Mouse (Mus musculus) splenic B cell, adult 2 months (primary cell): ENCODE results near the gene Zfp536.
"Not testable (repeated sequence)": the region's sequence is repeated elsewhere in the genome, so short reads cannot be mapped to it uniquely, and the experiment has no call there.

Experiments
- DNase-seq: peaks from one replicate; pipeline ENCODE4 v3.0.0-alpha.2; 2011; ENCODE audit warnings: low read depth, low spot score
- H3K27me3 ChIP-seq: 2 replicates; pipeline ENCODE4 v1.6.1; 2012; ENCODE audit warnings: mild to moderate bottlenecking, low read length, moderate library complexity, mixed read lengths; ENCODE audit not compliant: control insufficient read depth, poor library complexity, insufficient read depth, severe bottlenecking
- H3K36me3 ChIP-seq: 2 replicates; pipeline ENCODE4 v1.6.1; 2012; ENCODE audit warnings: mild to moderate bottlenecking, low read length, moderate library complexity, mixed read lengths; ENCODE audit not compliant: control insufficient read depth, poor library complexity, insufficient read depth, severe bottlenecking

Gene Zfp536

GRCm38 (mm10) chr7:37617880-37618279 is 155.6 kb downstream of the Zfp536 start:
- H3K36me3 ChIP-seq: no peaks in the 10 kb centered on the region
- no peaks in the 10 kb centered on the region for H3K27me3 ChIP-seq
- no peak for DNase-seq

GRCm38 (mm10) chr7:37615932-37616331 is 157.5 kb downstream of the Zfp536 start:
- DNase-seq: no peak
- H3K27me3 ChIP-seq: no peaks in the 10 kb centered on the region
- no peaks in the 10 kb centered on the region for H3K36me3 ChIP-seq

GRCm38 (mm10) chr7:37614381-37614780 is 159.1 kb downstream of the Zfp536 start:
- H3K36me3 ChIP-seq: no peaks in the 10 kb centered on the region
- DNase-seq: no peak
- H3K27me3 ChIP-seq: no peaks in the 10 kb centered on the region

GRCm38 (mm10) chr7:37608556-37608955 is 164.9 kb downstream of the Zfp536 start:
- Histone ChIP-seq H3K27me3 (no peaks in the 10 kb centered on the region), H3K36me3 (no peaks in the 10 kb centered on the region)
- DNase-seq: no peak

- Histone ChIP-seq H3K36me3 (no peaks in the 10 kb centered on the region), H3K27me3 (no peaks in the 10 kb centered on the region)
- DNase-seq: no peak
These were observed 165.5 kb downstream of the Zfp536 start for GRCm38 (mm10) chr7:37607906-37608305.

GRCm38 (mm10) chr7:37606472-37606871 is 167.0 kb downstream of the Zfp536 start:
- no peaks in the 10 kb centered on the region for H3K36me3 ChIP-seq
- DNase-seq: no peak
- no peaks in the 10 kb centered on the region for H3K27me3 ChIP-seq

GRCm38 (mm10) chr7:37603525-37603909 is 169.9 kb downstream of the Zfp536 start:
- H3K36me3 ChIP-seq, DNase-seq, H3K27me3 ChIP-seq: not testable (repeated sequence)

- H3K36me3 ChIP-seq: no peaks in the 10 kb centered on the region
- DNase-seq: no peak
- no peaks in the 10 kb centered on the region for H3K27me3 ChIP-seq
These were observed 170.4 kb downstream of the Zfp536 start for GRCm38 (mm10) chr7:37602871-37603524.

- DNase-seq: no peak
- Histone ChIP-seq H3K36me3 (no peaks in the 10 kb centered on the region), H3K27me3 (no peaks in the 10 kb centered on the region)
These were observed 173.1 kb downstream of the Zfp536 start for GRCm38 (mm10) chr7:37600318-37600717.

- Histone ChIP-seq H3K27me3 (no peaks in the 10 kb centered on the region), H3K36me3 (no peaks in the 10 kb centered on the region)
- DNase-seq: no peak
These were observed 179.0 kb downstream of the Zfp536 start for GRCm38 (mm10) chr7:37594211-37595030.

- DNase-seq: no peak
- no peaks in the 10 kb centered on the region for H3K27me3 ChIP-seq
These were observed 179.9 kb downstream of the Zfp536 start for GRCm38 (mm10) chr7:37593566-37593965.

GRCm38 (mm10) chr7:37586694-37587093 is 186.7 kb downstream of the Zfp536 start:
- Histone ChIP-seq H3K27me3 (no peaks in the 10 kb centered on the region), H3K36me3 (no peaks in the 10 kb centered on the region)
- no peak for DNase-seq

More at GRCm38 (mm10) chr7:37593566-37593965, 179.9 kb downstream of the Zfp536 start:
- H3K36me3 ChIP-seq: no peaks in the 10 kb centered on the region

- no peaks in the 10 kb centered on the region for H3K27me3 ChIP-seq
- DNase-seq: no peak
These were observed 192.2 kb downstream of the Zfp536 start for GRCm38 (mm10) chr7:37581262-37581661.

GRCm38 (mm10) chr7:37580554-37580953 is 192.9 kb downstream of the Zfp536 start:
- Histone ChIP-seq H3K36me3 (no peaks in the 10 kb centered on the region), H3K27me3 (no peaks in the 10 kb centered on the region)
- DNase-seq: no peak

More at GRCm38 (mm10) chr7:37581262-37581661, 192.2 kb downstream of the Zfp536 start:
- no peaks in the 10 kb centered on the region for H3K36me3 ChIP-seq

GRCm38 (mm10) chr7:37572021-37572420 is 201.4 kb downstream of the Zfp536 start:
- no peaks in the 10 kb centered on the region for H3K36me3 ChIP-seq
- no peaks in the 10 kb centered on the region for H3K27me3 ChIP-seq
- DNase-seq: no peak
